Mouse (Mus musculus): ENCODE measurements around the gene Prune2. TPM values are rescaled to one million over a fixed set of nuclear protein-coding genes. Genes with fewer than 3 reads are reported as not detected.

The Prune2 gene
- polyA plus RNA-seq, 1 experiment from 2014 or later, result 0.67 TPM

GRCm38 (mm10) chr19:17247352-17247925, 291.5 kb downstream of the Prune2 start:
- WGBS (ENCODE audit: insufficient replicate concordance), result 60% methylated on average over 8 of the region's 8 CpGs
- DNase-seq, result no peak

GRCm38 (mm10) chr19:17249691-17250090, 293.8 kb downstream of the Prune2 start:
- Histone ChIP-seq H3K4me3 (ENCODE audit: low read depth, low read length) (no peak overlapping the region), H3K9me3 (ENCODE audit: low read length) (no peaks in the 10 kb centered on the region), H3K4me1 (ENCODE audit: insufficient read depth) (no peaks in the 10 kb centered on the region; the same call in 1 of the 2 replicates), H3K36me3 (replicated peaks; ENCODE audit: insufficient read depth, low read length) (no peaks in the 10 kb centered on the region), H3K27ac (ENCODE audit: low read depth) (no peak overlapping the region), H3K27me3 (ENCODE audit: insufficient read depth, low read length) (no peaks in the 10 kb centered on the region), H3K4me2 (ENCODE audit: low read depth, low read length) (no peak overlapping the region), H3K9ac (replicated peaks) (no peak overlapping the region)
- TF ChIP-seq EP300 (IDR thresholded peaks at IDR 0.05; ENCODE audit: low read depth) (no peak), CTCF (IDR thresholded peaks at IDR 0.05; ENCODE audit: low read depth) (no peak)
- no peak for ATAC-seq
- no peak for DNase-seq
- 67% methylated on average over 9 of the region's 9 CpGs for whole genome bisulfite sequencing (ENCODE audit: insufficient replicate concordance)

More at GRCm38 (mm10) chr19:17247352-17247925, 291.5 kb downstream of the Prune2 start:
- Histone ChIP-seq H3K27me3 (ENCODE audit: insufficient read depth, low read length) (no peaks in the 10 kb centered on the region), H3K4me3 (ENCODE audit: low read depth, low read length) (no peak overlapping the region), H3K4me2 (ENCODE audit: low read depth, low read length) (no peak overlapping the region), H3K9ac (replicated peaks) (no peak overlapping the region), H3K36me3 (replicated peaks; ENCODE audit: insufficient read depth, low read length) (no peaks in the 10 kb centered on the region), H3K27ac (ENCODE audit: low read depth) (no peak overlapping the region), H3K9me3 (ENCODE audit: low read length) (no peaks in the 10 kb centered on the region), H3K4me1 (ENCODE audit: insufficient read depth) (no peaks in the 10 kb centered on the region; the same call in 1 of the 2 replicates)
- ATAC-seq, result no peak
- TF ChIP-seq CTCF (IDR thresholded peaks at IDR 0.05; ENCODE audit: low read depth) (no peak), EP300 (IDR thresholded peaks at IDR 0.05; ENCODE audit: low read depth) (no peak)

GRCm38 (mm10) chr19:17250801-17251200, 294.9 kb downstream of the Prune2 start:
- Histone ChIP-seq H3K4me3 (ENCODE audit: low read depth, low read length) (no peak overlapping the region), H3K27ac (ENCODE audit: low read depth) (no peak overlapping the region), H3K9me3 (ENCODE audit: low read length) (no peaks in the 10 kb centered on the region), H3K9ac (replicated peaks) (no peak overlapping the region), H3K4me1 (ENCODE audit: insufficient read depth) (no peaks in the 10 kb centered on the region; the same call in 1 of the 2 replicates), H3K27me3 (ENCODE audit: insufficient read depth, low read length) (no peaks in the 10 kb centered on the region), H3K36me3 (replicated peaks; ENCODE audit: insufficient read depth, low read length) (no peaks in the 10 kb centered on the region), H3K4me2 (ENCODE audit: low read depth, low read length) (no peak overlapping the region)
- DNase-seq (no peak), ATAC-seq (no peak)
- 72% methylated on average over 7 of the region's 7 CpGs for WGBS (ENCODE audit: insufficient replicate concordance)
- no peak for TF ChIP-seq EP300 (IDR thresholded peaks at IDR 0.05; ENCODE audit: low read depth)
- TF ChIP-seq CTCF (IDR thresholded peaks at IDR 0.05; ENCODE audit: low read depth), result no peak

- H3K9me3 ChIP-seq (ENCODE audit: low read length), result no peaks in the 10 kb centered on the region
- ATAC-seq (no peak), DNase-seq (no peak)
- H3K4me1 ChIP-seq (ENCODE audit: insufficient read depth), result no peaks in the 10 kb centered on the region; the same call in 1 of the 2 replicates
- H3K27ac ChIP-seq (ENCODE audit: low read depth), result no peak overlapping the region
- no peak overlapping the region for H3K9ac ChIP-seq (replicated peaks)
- no peak overlapping the region for H3K4me3 ChIP-seq (ENCODE audit: low read depth, low read length)
- no peaks in the 10 kb centered on the region for H3K36me3 ChIP-seq (replicated peaks; ENCODE audit: insufficient read depth, low read length)
- WGBS (ENCODE audit: insufficient replicate concordance), result 63% methylated on average over 8 of the region's 8 CpGs
- H3K4me2 ChIP-seq (ENCODE audit: low read depth, low read length), result no peak overlapping the region
- H3K27me3 ChIP-seq (ENCODE audit: insufficient read depth, low read length), result no peaks in the 10 kb centered on the region
- no peak for TF ChIP-seq CTCF (IDR thresholded peaks at IDR 0.05; ENCODE audit: low read depth)
Measured at GRCm38 (mm10) chr19:17251453-17251852, 295.5 kb downstream of the Prune2 start.

- Histone ChIP-seq H3K9me3 (ENCODE audit: low read length) (no peaks in the 10 kb centered on the region), H3K4me1 (ENCODE audit: insufficient read depth) (no peaks in the 10 kb centered on the region; the same call in 1 of the 2 replicates), H3K4me2 (ENCODE audit: low read depth, low read length) (no peak overlapping the region), H3K36me3 (replicated peaks; ENCODE audit: insufficient read depth, low read length) (no peaks in the 10 kb centered on the region), H3K27me3 (ENCODE audit: insufficient read depth, low read length) (no peaks in the 10 kb centered on the region), H3K4me3 (ENCODE audit: low read depth, low read length) (no peak overlapping the region), H3K9ac (replicated peaks) (no peak overlapping the region), H3K27ac (ENCODE audit: low read depth) (no peak overlapping the region)
- 21% methylated on average over 3 of the region's 3 CpGs for WGBS (ENCODE audit: insufficient replicate concordance)
- DNase-seq (no peak), ATAC-seq (no peak)
- TF ChIP-seq CTCF (IDR thresholded peaks at IDR 0.05; ENCODE audit: low read depth) (no peak), EP300 (IDR thresholded peaks at IDR 0.05; ENCODE audit: low read depth) (no peak)
Measured at GRCm38 (mm10) chr19:17252845-17253244, 296.9 kb downstream of the Prune2 start.

- no peaks in the 10 kb centered on the region for H3K27me3 ChIP-seq (ENCODE audit: insufficient read depth, low read length)
- no peaks in the 10 kb centered on the region for H3K36me3 ChIP-seq (replicated peaks; ENCODE audit: insufficient read depth, low read length)
- TF ChIP-seq EP300 (IDR thresholded peaks at IDR 0.05; ENCODE audit: low read depth) (no peak), CTCF (IDR thresholded peaks at IDR 0.05; ENCODE audit: low read depth) (no peak)
- WGBS (ENCODE audit: insufficient replicate concordance), result 65% methylated on average over 4 of the region's 4 CpGs
- H3K9me3 ChIP-seq (ENCODE audit: low read length), result no peaks in the 10 kb centered on the region
- DNase-seq, result no peak
- H3K4me2 ChIP-seq (ENCODE audit: low read depth, low read length), result no peak overlapping the region
- no peak overlapping the region for H3K27ac ChIP-seq (ENCODE audit: low read depth)
- no peaks in the 10 kb centered on the region; the same call in 1 of the 2 replicates for H3K4me1 ChIP-seq (ENCODE audit: insufficient read depth)
- no peak overlapping the region for H3K4me3 ChIP-seq (ENCODE audit: low read depth, low read length)
- ATAC-seq, result no peak
- H3K9ac ChIP-seq (replicated peaks), result no peak overlapping the region
Measured at GRCm38 (mm10) chr19:17255511-17255910, 299.6 kb downstream of the Prune2 start.

Data from liver, postnatal 0 days (tissue).